Mouse (Mus musculus) heart, postnatal 0 days (tissue): Measurements from ENCODE around the gene Mpnd.

Experiments used
- CTCF ChIP-seq: IDR thresholded peaks from 2 replicates; pipeline ENCODE4 v1.5.1; 2016; ENCODE audit warnings: antibody characterized with exemption, control low read depth, low read depth
- EP300 ChIP-seq: IDR thresholded peaks from 2 replicates; pipeline ENCODE4 v1.6.1; 2016; ENCODE audit warnings: antibody characterized with exemption, low read depth

DNA sequence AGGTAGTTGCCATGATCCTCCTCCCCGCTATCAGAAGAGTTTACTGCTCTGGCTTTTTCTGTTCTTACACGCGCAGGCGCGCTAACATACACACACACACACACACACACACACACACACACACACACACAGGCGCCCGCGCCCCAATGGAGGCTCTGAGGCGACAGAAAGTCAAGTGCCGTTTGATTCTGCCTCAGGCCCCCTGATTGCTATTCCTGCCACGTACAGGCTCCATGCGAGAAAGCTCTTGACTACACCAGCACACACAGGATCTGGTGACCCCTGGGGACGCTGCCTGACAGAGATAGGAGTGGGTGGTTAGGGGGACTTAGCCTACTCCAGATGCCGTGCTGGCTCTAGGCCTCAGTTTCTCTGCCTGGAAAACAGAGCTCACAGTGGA is 36.0 kb upstream of the Mpnd start:
- TF ChIP-seq CTCF (no peak), EP300 (no peak)
